Mouse (Mus musculus) testis, adult 2 months (tissue): ENCODE data around the gene Bcar3.

Source experiments
- CTCF ChIP-seq: fragments of 200-500 bp; IDR thresholded peaks from 2 replicates; pipeline ENCODE4 v1.5.1; 2012; ENCODE audit warnings: low read depth, mild to moderate bottlenecking, inconsistent platforms, low read length, moderate library complexity; ENCODE audit not compliant: control insufficient read depth, insufficient read depth, insufficient replicate concordance
- POLR2A ChIP-seq: fragments of 200-500 bp; IDR thresholded peaks from 2 replicates; pipeline ENCODE4 v1.6.1; 2012; ENCODE audit warnings: low read depth, mild to moderate bottlenecking, inconsistent platforms, low read length, moderate library complexity; ENCODE audit not compliant: control insufficient read depth

GRCm38 (mm10) chr3:122421042-122421702 is 127.2 kb downstream of the Bcar3 start:
- TF ChIP-seq POLR2A: no peak
- no peak for TF ChIP-seq CTCF
